Mouse (Mus musculus): ENCODE measurements around the gene Ulk4. TPM values are rescaled to one million over a fixed set of nuclear protein-coding genes. Genes with fewer than 3 reads are reported as not detected.

Ulk4 gene
- total and polyA plus RNA-seq, 3 experiments, result 26.6 to 31.1 TPM; not detected in 1

- TF ChIP-seq MAX (IDR thresholded peaks at IDR 0.05; ENCODE audit: low read length), result no peak
These were observed 189.3 kb downstream of the Ulk4 start (continued) for GRCm38 (mm10) chr9:121087661-121088060.

GRCm38 (mm10) chr9:121084191-121084590 lies 192.8 kb downstream of the Ulk4 start:
- Histone ChIP-seq H3K27ac (ENCODE audit: control insufficient read depth, low read depth, low read length) (no peak overlapping the region), H3K9me3 (replicated peaks; ENCODE audit: insufficient read depth, low read length) (no peaks in the 10 kb centered on the region), H3K79me2 (ENCODE audit: control insufficient read depth, insufficient read depth, low read length, poor library complexity) (no peaks in the 10 kb centered on the region), H3K36me3 (ENCODE audit: control insufficient read depth in 1 of 2, insufficient read depth in 2 of 2, low read length in 2 of 2) (no peaks in the 10 kb centered on the region), H3K27me3 (ENCODE audit: control insufficient read depth in 1 of 2, insufficient read depth in 2 of 2, low read length in 2 of 2) (no peaks in the 10 kb centered on the region), H3K9ac (ENCODE audit: control insufficient read depth, low read depth, low read length, poor library complexity, severe bottlenecking) (no peak overlapping the region), H3K4me1 (ENCODE audit: control insufficient read depth in 1 of 2, insufficient read depth in 2 of 2, low read length in 2 of 2) (no peaks in the 10 kb centered on the region), H3K4me3 (ENCODE audit: control insufficient read depth in 1 of 2, insufficient read depth in 1 of 2, low read depth in 2 of 2, low read length in 2 of 2) (no peak overlapping the region)
- no peak for DNase-seq (ENCODE audit: low read depth, low spot score)
- no peak for TF ChIP-seq POLR2AphosphoS2 (IDR thresholded peaks at IDR 0.05; ENCODE audit: low read length)
- no peak for TF ChIP-seq MAX (IDR thresholded peaks at IDR 0.05; ENCODE audit: low read length)

DNA sequence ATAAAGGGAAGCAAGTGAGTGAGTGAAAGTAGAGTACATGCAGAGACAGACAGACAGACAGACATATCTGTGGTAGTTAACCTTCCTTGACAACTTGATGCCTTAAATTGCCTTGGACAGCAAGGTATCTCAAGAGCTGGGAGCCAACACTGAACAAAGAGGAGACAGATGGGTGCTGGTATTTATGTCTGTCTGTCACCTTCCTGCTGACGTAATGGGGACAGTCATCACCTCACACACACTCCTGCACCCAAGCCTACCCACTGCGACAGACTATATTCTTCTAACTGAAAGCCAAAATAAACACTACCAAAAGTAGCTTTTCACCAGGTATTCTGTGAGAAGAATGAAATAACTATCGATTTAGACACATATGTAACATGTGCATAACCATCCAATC lies 196.2 kb downstream of the Ulk4 start:
- Histone ChIP-seq H3K9me3 (replicated peaks; ENCODE audit: insufficient read depth, low read length) (no peaks in the 10 kb centered on the region), H3K79me2 (ENCODE audit: control insufficient read depth, insufficient read depth, low read length, poor library complexity) (no peaks in the 10 kb centered on the region), H3K27ac (ENCODE audit: control insufficient read depth, low read depth, low read length) (no peak overlapping the region), H3K9ac (ENCODE audit: control insufficient read depth, low read depth, low read length, poor library complexity, severe bottlenecking) (no peak overlapping the region), H3K4me1 (ENCODE audit: control insufficient read depth in 1 of 2, insufficient read depth in 2 of 2, low read length in 2 of 2) (no peaks in the 10 kb centered on the region), H3K36me3 (ENCODE audit: control insufficient read depth in 1 of 2, insufficient read depth in 2 of 2, low read length in 2 of 2) (no peaks in the 10 kb centered on the region), H3K27me3 (ENCODE audit: control insufficient read depth in 1 of 2, insufficient read depth in 2 of 2, low read length in 2 of 2) (no peaks in the 10 kb centered on the region), H3K4me3 (ENCODE audit: control insufficient read depth in 1 of 2, insufficient read depth in 1 of 2, low read depth in 2 of 2, low read length in 2 of 2) (no peak overlapping the region)
- TF ChIP-seq RCOR1 (IDR thresholded peaks at IDR 0.05; ENCODE audit: low read depth, low read length) (no peak), CHD1 (IDR thresholded peaks at IDR 0.05; ENCODE audit: low read depth, low read length) (no peak), ZMIZ1 (IDR thresholded peaks at IDR 0.05; ENCODE audit: low read depth, low read length) (no peak), GABPA (IDR thresholded peaks at IDR 0.05; ENCODE audit: low read depth, low read length) (no peak), CHD2 (IDR thresholded peaks at IDR 0.05; ENCODE audit: low read length) (no peak), TCF12 (IDR thresholded peaks at IDR 0.05; ENCODE audit: low read depth, low read length) (no peak)
- no peak for DNase-seq (ENCODE audit: low read depth, low spot score)

- H3K9me3 ChIP-seq (replicated peaks; ENCODE audit: insufficient read depth, low read length), result no peaks in the 10 kb centered on the region
- no peaks in the 10 kb centered on the region for H3K79me2 ChIP-seq (ENCODE audit: control insufficient read depth, insufficient read depth, low read length, poor library complexity)
- DNase-seq (ENCODE audit: low read depth, low spot score), result no peak
- no peak overlapping the region for H3K4me3 ChIP-seq (ENCODE audit: control insufficient read depth in 1 of 2, insufficient read depth in 1 of 2, low read depth in 2 of 2, low read length in 2 of 2)
- no peak overlapping the region for H3K27ac ChIP-seq (ENCODE audit: control insufficient read depth, low read depth, low read length)
- no peak for TF ChIP-seq POLR2AphosphoS2 (IDR thresholded peaks at IDR 0.05; ENCODE audit: low read length)
- no peak for TF ChIP-seq EP300 (IDR thresholded peaks at IDR 0.05; ENCODE audit: low read depth in 1 of 2, low read length in 2 of 2)
- TF ChIP-seq ZNF384 (IDR thresholded peaks at IDR 0.05; ENCODE audit: low read depth, low read length), result no peak
- no peak for TF ChIP-seq ZMIZ1 (IDR thresholded peaks at IDR 0.05; ENCODE audit: low read depth, low read length)
- TF ChIP-seq POLR2AphosphoS5 (IDR thresholded peaks at IDR 0.05; ENCODE audit: borderline replicate concordance, low read depth, low read length), result no peak
- no peaks in the 10 kb centered on the region for H3K27me3 ChIP-seq (ENCODE audit: control insufficient read depth in 1 of 2, insufficient read depth in 2 of 2, low read length in 2 of 2)
- no peaks in the 10 kb centered on the region for H3K4me1 ChIP-seq (ENCODE audit: control insufficient read depth in 1 of 2, insufficient read depth in 2 of 2, low read length in 2 of 2)
- H3K36me3 ChIP-seq (ENCODE audit: control insufficient read depth in 1 of 2, insufficient read depth in 2 of 2, low read length in 2 of 2), result no peaks in the 10 kb centered on the region
- H3K9ac ChIP-seq (ENCODE audit: control insufficient read depth, low read depth, low read length, poor library complexity, severe bottlenecking), result no peak overlapping the region
These were observed 196.6 kb downstream of the Ulk4 start for GRCm38 (mm10) chr9:121080413-121080812.
